Mouse (Mus musculus): ENCODE results near the gene Slc38a3.
A peak's percentile ranks its signal among the peaks of the same experiment; 100 is the strongest.

Slc38a3 gene

DNA sequence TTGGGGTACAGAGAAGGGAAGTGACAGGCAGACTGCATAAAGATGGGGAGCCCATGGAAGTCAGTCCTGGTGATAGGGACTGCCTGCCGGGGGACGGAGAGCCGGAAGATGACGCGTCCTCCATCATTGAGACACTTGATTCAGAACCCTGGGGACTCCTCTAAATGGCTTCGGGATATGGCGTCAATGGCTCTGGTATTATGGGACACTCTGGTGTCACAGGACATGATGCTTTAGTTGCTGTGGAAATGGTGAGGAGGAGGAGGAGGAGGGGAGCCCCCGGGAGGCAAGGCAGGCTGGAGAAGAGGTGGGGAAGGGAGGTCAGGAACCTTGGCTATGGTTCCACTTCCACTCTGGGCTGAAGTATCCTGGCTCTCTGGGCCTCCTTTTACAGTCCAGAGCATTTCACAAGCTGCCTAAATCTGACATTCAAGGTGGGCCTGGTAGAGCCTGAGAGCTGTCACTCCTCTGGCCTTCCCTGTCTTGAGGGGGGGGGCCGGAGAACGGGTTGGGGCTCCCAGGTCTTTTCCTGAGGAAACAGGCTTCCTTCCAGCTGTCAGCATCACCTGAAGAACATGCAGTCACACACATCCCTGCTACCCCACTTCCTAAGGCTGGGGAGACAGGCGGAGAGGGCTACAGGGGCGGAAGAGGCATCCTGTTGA lies 26.2 kb upstream of the Slc38a3 start:
- no peak for DNase-seq (ENCODE audit: low read depth, low spot score)

DNA sequence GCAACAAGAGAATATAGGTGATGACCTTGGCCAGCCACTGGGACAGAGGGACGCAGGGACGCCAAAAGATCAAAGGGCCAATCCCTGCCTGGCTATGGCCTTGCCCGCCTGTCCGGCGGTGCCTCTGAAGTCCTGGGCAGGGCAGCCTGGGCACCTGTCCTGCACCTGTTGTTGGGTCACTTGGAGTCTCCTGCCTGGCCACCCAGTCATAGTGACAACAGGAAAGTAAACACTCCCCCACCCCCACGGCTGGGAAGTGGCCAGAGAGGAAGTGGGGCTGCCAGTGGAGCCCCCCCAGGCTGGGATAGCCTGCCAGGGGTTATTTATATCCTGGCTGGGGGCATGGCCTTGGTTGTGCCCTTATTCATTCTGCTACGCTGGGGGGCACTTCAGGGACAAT lies 25.3 kb upstream of the Slc38a3 start:
- DNase-seq (ENCODE audit: low read depth, low spot score), result no peak

DNA sequence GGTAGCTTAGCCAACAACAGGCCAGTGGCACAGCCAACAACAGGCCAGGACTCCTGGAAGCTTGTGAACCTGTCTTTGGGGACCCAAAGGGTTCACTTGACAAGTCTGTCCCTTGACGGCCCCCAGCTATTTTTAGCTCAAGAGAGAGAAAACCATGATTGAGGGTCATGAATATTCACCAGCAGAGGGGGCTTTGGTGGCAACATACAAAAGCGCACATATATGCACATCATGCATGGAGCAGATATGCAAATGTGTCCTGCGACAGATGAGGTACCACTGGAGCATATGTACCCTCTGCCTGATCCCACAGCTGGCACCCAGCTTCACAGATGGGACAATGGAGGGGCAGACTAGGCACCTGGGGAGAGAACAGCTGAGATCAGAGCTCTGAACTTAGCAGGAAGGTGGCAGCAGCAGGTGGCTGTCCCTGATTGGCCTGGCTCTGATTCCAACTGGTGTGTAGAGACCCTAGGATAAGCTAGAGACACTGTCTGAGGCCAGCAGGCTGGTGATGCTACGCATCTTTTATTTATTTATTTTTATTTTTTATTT lies 24.2 kb upstream of the Slc38a3 start:
- DNase-seq (ENCODE audit: low read depth, low spot score), result no peak

DNA sequence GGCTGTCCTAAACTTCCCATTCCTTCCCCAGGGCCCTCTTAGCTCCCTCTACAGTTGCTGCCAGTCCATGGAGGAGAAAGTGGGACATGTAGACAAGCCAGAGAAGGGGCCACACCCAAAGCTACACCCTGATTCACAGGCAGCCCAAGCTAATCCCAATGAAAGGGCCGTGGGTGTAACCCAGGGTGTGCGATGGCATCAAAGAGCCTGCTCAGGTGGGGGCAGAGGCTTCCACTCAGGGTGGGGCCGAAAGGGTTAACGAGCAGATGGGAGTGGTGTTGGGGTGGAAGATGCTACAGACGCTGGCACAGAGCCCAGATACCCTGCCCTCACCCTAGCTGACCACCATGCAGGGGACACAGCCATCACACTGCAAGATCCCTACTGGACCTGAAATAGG lies 23.5 kb upstream of the Slc38a3 start:
- no peak for DNase-seq (ENCODE audit: low read depth, low spot score)

DNA sequence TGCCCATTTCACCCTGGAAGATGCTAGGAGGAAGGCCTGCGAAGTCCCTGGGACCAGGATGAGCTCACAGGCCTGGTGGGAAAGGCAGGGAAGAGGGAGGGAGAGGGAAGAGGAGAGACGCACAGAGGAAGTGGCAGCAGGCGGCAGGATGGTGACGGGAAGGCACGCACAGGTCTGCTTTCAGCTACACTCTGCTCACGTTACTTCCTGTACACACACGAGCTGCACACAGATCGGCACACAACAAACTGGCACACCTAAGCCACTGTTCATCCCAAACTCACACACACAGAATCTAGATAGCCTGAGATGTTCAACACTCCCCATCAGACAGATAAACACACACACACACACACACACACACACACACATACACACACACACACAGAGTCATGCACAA lies 21.1 kb upstream of the Slc38a3 start:
- DNase-seq (ENCODE audit: low read depth, low spot score), result peak; percentile 51

DNA sequence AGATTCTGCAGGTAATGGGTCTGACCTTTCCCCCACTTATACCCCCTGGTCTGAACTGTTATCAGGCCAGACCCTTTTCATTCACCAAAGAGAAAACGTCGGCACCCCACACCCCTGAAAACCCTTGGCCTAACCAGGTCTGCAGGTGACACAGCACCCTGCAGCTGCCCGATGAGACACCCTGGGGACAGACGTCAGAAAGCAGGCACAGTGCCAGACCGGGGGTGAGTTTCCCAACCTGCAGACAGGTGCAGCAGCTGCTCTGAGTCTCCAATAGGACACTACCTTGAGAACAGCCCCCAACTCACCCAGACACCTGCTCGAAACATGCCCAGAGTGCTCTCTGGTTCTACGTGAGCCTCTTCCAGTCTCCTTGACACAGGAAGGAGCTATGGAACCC lies 19.6 kb upstream of the Slc38a3 start:
- DNase-seq (ENCODE audit: low read depth, low spot score), result no peak

DNA sequence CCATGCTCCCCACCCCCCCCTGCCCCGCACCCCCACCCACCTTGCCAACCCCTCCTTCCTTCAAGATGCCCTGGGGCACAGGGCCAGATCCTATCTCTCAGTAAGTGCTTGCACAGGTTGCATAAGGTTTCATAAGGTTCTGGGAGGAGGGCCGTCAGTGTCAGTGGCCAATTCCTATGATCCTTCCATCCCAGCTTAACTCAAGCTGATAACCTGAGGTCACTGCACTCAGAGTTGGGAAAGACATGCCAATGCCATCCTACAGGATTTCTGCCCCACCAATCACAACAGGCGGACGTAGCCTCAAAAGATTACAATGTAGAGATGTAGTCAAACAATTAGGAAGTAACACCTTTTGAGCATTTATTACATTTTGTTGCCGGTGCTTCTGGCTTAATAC lies 19.1 kb upstream of the Slc38a3 start:
- DNase-seq (ENCODE audit: low read depth, low spot score), result no peak

DNA sequence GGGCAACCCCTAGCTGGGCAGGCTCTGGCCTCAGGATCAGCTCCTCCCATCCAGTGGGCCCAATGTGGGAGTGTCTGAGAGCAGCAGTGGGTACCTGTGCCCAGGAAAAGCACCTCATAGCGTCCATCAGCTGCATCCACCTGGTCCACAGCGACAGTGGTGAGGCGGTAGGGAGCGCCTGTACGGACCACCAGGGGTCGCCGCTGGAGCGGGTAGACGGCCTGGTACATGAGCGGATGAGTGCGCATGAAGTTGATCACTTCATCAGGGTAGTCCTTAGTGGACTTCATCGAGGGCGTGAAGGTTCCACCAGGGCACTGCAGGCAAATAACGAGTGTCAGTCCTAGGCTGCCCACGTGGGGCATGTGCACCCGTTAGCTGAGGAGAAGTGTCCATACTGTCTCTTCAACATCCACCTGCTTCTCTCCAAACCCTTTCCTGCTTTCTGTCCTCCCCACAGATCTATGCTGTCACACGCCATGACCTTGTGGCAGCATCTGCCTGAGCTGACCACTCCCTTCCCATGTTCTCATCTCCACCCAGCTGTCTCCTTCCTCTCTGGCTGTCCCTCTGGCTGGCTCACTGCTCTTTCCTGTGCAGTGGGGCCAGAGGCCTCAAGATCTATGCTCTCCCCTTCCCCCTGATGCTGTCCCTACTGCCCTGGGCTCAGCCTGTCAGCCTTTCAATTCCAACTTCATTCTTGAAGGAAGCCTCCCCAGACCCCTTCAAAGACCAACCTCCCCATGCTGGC lies 16.1 kb upstream of the Slc38a3 start:
- DNase-seq (ENCODE audit: low read depth, low spot score), result peak; percentile 68

DNA sequence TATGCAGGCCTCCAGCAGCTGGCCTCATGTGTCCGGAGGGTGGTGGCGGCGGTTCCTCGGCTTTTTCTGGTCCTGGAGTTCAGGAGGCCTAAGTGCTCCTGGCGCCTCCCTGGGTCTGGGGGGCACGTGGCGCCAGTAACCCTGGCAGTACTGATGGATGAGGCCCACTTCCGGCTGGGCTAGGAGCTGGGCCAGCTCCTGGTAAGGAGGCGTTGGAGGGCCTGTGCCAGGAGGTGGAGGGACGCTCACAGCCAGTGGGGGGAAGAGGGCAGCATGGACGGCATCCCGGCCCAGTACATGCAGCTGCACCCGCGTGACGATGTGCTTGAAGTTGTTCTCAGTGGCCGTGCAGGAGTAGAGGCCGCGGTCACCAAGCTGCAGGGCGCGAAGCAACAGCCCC lies 13.1 kb upstream of the Slc38a3 start:
- DNase-seq (ENCODE audit: low read depth, low spot score), result no peak

DNA sequence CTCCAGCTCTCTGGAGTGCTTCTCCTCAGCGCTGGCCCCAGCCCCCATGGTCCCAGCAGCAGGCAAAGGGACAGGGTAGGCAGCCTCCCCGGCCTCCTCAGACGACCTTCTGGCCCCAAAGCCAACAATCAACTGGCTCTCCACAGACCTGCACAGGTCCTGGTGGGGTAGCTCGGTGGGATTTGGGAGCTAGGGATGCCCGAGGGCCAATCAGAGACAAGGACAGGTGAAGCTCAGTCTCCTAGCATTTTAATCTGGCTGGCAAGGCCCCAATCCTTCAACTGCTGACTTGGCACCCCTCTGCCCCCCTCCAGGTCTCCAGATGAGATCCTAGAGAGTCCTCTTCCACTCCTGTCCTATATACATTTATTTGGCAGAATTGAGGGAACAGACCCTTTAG lies 10.2 kb upstream of the Slc38a3 start, which contains the start of gene Gnat1:
Gene Gnat1, minus strand, starts transcription at position 212 of the 400 bp plus-strand sequence.
- DNase-seq (ENCODE audit: low read depth, low spot score), result no peak

DNA sequence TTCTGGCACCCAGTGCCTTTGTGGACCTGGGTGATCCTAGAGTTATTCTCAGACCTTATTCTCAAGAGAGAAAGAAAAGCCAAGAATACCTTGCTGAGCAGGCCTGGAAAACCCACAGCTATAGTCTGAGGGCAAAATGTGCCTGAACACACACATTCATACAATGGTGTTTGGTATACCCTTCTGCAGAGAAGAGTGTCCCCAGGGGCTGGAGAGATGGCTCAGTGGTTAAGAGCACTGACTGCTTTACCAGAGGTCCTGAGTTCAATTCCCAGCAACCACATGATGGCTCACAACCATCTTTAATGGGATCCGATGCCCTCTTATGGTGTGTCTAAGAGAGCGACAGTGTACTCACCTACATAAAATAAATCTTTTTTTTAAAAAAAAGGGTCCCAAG lies 9.5 kb upstream of the Slc38a3 start:
- DNase-seq (ENCODE audit: low read depth, low spot score), result no peak

DNA sequence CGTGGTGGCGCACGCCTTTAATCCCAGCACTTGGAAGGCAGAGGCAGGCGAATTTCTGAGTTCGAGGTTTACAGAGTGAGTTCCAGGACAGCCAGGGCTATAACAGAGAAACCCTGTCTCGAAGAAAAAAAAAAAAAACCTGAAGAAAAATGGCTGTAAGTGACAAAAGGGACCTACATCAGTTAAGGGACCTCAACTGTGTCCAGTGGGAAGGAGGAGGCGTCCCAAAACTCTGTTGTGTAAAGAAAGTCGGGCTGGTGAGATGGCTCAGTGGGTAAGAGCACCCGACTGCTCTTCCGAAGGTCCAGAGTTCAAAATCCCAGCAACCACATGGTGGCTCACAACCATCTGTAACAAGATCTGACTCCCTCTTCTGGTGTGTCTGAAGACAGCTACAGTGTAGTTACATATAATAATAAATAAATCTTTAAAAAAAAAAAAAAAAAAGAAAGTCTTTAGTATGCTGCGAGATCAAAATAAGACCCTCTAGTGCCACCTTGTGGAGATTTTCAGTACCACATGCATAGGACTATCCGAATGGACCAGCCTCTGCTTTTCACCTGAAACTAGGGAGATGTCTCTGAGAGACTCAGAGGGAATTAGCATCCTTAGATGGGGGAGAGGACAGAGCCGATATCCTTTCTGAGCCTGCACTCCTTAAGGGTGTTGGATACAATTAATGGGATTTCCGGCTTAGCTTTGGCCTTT lies 8.6 kb upstream of the Slc38a3 start:
- peak; percentile 91 for DNase-seq (ENCODE audit: low read depth, low spot score)

DNA sequence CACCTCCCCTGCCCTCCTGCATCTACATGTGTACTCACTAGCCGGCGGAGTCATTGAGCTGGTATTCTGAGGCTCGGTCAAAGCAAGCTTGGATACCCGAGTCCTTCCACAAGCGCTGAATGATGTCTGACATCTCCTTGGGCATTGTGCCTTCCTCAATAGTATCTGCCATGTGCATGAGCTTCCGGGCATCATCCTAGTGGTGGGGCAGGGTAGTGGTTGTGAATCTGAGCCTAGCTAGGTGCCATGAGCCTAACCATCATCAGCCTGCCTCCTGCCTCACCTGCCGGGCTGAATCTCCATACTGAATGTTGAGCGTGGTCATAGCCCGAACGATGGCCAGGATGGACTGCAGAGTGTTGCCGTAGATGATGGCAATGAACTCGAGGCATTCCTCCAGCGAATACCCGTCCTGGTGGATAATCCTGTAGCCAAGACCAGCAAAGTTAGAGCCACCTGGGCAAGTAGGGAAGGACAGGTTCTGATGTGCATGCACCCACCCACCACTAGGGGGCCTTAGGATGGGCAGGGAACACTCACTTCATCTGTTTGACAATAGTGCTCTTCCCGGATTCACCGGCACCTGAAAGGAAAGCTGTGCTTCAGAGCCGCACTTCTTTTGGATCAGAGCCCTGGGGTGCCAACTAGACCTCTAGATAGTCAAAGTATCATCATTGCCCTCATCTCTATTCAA lies 7.9 kb upstream of the Slc38a3 start:
- peak; percentile 79 for DNase-seq (ENCODE audit: low read depth, low spot score)

DNA sequence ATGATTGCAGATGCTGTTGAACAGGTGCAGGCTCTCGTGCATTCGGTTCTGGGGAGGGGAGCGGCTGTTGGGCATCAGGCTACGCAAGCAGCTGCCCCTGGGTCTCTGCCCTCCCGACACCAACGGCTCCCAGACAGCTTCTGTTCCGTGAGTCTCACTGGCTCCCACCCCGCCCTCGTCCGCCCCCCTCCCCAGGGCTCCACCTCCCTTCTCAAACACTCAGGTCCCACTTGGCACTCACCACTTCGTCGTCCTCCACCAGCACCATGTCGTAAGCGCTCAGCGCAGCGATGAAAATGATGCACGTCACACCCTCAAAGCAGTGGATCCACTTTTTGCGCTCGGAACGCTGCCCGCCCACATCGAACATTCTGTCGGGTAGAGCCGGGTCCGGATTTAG lies 7.0 kb upstream of the Slc38a3 start:
- peak; percentile 68 for DNase-seq (ENCODE audit: low read depth, low spot score)

DNA sequence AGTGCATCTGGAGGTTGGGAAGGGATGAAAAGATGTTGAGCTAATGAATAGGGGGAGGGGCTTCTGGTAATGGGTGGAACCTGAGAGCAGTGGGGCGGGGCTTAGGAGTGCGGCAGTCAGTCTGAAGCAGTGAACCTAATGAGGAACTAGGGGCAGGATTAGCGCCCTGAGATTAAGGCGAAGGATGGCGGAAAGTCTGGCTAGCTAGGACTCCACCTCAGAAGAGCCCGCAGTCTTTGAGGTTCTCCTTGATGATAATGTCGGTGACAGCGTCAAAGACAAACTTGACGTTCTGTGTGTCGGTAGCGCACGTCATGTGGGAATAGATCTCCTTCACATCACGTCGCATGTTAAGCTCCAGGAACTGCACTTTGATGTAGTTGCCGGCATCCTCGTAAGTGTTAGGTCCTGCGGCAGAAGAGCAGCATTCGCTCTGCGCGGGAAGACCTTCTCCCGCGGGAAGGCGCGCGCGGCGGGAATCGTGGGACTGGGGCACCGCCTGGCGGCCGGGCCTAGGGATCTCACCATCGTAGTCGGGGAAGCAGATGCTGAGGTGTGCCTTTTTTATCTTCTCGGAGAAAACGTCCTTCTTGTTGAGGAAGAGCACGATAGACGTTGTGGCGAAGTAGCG lies 6.5 kb upstream of the Slc38a3 start:
- DNase-seq (ENCODE audit: low read depth, low spot score), result peak; percentile 80

DNA sequence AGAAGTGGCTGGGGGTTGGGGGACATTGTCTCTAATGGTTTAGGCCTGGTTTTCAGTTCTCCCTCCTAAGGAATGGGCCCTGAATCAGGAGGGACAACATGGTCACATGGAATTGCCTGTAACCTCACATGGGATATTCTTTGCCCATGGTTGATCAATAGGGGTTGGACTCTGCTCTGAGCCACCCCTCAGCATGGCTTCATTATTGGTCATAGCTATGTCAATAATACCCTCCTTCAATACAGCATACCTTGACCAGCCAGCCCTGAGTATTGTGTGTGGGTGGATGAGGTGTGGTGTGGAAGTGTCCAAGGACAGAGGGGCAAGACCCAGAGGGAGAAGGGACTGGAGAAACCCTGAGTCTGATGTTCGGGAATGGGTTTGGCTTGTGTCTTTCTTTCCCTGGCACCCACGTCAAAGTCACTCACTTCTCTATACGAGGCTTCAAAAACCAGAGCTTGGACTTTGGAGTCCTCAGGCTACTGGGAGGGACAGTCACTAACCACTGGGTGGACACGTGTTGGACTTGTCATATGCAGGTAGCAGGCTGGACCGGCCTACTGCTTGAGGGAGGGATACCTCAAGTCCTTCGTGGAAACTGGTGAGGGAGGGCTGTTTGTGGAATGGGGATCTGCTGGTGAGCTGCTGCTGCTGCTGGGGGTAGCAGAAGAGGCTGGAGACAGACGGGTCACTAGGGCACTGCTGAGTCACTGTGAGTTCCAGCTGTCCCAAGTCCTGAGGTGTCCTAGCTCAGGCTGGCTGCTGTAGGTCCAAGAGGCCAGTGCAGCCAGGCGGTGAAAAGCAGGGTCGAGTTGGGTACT lies 5.5 kb upstream of the Slc38a3 start:
- DNase-seq (ENCODE audit: low read depth, low spot score), result no peak

DNA sequence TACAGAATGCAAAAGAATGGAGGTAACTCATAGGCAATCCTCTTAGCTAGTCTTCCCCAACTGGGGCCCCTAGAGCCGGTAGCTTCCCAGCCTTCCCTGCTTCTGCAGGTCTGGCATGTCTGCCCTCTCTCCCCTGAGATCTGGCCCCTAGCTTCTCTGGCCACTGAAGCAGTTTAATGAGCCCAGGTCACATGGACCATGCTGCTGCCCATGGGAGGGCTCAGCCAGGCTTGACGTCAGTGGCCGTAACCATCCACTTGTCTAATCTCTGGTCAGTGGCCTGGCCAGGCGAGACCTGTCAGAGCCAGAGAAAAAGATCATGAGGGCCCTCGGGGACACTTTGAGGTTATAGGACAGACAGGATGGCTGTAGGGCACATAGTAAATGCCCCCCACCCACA lies 929 bp upstream of the Slc38a3 start:
- DNase-seq (ENCODE audit: low read depth, low spot score), result no peak

DNA sequence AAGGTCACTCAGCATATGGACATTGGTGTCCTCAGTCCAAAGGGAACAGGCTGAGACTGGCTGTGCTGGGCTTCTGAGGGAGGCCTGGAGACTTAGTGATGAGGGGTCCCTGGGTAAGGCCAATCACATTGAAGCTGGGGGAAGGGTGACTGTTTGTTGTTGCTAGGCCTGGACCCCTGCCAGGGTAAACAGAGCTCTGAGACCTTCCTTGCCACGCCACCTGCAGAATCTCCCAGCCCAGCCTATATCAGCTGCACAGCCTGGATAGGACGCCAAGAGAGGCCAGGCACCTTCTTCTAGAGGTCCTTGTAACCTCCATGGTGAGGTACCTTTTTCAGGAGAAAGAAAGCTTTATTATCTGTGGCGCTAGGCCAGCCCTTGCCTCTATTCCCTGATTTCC lies 414 bp downstream of the Slc38a3 start:
- no peak for DNase-seq (ENCODE audit: low read depth, low spot score)

DNA sequence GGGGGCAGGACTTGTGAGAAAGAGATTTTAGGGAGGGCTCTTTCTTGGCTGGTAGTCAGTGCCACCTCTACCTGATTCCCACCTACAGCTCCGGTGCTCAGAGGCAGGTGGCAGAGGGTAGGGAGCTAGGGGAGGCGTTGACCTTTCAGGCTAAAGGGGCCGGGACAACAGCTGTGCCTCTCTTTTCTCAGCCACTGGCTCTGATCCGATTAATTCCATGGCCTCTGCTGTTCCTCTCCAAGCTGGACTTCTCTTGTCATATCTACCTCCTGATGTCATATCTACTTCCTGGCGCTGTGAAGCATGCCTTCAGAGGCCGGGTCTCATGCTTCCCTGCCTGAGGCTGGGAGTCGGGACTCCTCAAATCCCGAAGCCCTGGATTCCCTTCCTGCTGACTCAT lies 1.3 kb downstream of the Slc38a3 start:
- no peak for DNase-seq (ENCODE audit: low read depth, low spot score)

DNA sequence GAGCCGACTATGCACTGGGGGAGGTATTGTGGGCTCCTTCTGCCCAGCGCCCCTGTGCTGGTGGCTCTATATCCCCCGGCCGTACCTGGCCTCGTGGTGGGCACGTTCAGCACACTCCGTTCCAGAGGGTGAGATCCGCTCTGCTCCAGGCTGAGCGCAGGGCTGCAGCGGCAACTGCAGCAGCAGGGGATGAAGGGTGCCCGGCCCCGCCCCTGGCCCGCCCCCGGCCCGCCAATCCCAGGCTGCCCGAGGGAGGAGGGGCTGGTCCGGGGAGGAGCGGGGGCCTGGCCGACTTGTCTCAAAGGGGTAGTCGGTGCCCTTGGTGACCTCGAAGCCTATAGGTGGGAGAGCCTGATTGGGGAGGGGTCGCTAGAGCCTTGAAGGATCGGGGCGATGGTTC lies 2.1 kb downstream of the Slc38a3 start:
- peak; percentile 21 for DNase-seq (ENCODE audit: low read depth, low spot score)
